Mouse (Mus musculus): ENCODE results near the gene Tyw5. TPM values are rescaled to one million over a fixed set of nuclear protein-coding genes. Genes with fewer than 3 reads are reported as not detected.
A peak's percentile ranks its signal among the peaks of the same experiment; 100 is the strongest.

Gene Tyw5
- total RNA-seq, 2 experiments from 2014 or later: 4.6 to 14.7 TPM

- no peak for ATAC-seq (replicated peaks; ENCODE audit: low FRiP score, poor library complexity, severe bottlenecking)
These were observed 18.3 kb downstream of the Tyw5 start for GRCm38 (mm10) chr1:57388402-57389155.

- no peak for ATAC-seq (replicated peaks; ENCODE audit: low FRiP score, poor library complexity, severe bottlenecking)
These were observed 19.0 kb downstream of the Tyw5 start for GRCm38 (mm10) chr1:57387876-57388275.

GRCm38 (mm10) chr1:57386519-57386918, 20.4 kb downstream of the Tyw5 start:
- ATAC-seq (replicated peaks; ENCODE audit: low FRiP score, poor library complexity, severe bottlenecking): no peak

DNA sequence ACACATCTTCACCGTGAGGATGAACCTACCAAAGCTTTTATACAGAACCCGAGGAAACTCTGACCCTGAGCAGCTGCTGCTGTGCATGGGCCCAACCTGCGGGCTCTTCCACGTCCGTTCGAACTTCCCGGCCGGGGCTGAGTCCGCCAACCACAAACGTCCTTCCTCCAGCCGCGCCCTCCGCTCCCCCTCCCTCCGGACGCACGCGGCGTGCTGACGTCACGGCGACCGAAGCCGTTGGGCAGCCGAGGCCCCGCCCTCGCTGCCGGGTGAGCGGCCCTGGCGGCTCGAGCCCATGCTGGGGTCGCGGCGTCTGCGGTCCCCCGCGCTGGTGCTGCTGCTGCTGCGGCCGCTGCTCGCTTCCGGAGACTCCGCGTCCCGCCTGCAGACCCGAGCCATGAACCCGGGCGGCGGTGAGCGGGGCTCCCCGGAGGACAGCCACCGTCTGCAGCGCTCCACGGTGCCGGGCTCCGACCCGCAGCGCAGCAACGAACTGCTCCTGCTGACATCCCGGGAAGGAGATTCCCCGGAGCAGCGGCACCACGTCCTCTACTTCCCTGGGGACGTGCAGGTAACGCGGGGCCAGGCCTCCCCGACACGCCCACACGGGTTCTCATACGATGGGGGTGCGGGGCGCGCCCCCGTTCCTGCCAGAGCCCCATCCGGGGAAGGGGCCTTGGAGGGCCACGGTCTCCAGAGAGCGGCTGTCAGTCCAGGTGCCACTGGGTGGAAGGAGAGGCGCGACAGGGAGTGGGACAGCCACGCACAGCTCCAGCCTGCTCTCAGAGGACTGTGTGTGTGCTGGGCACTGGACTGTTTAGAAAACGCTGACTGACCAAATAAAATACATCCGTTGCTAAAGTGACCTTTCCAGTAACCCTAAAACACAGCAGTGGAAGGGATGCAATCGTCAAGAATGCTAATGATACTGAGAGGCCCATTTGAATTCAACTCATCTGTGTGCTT, 29.2 kb downstream of the Tyw5 start, which contains the start of gene 1700066M21Rik:
1700066M21Rik (plus strand) TSS at position 245 of the 966 bp plus-strand sequence.
- peak; percentile 99 for ATAC-seq (replicated peaks; ENCODE audit: low FRiP score, poor library complexity, severe bottlenecking)

GRCm38 (mm10) chr1:57376806-57377205, 30.1 kb downstream of the Tyw5 start:
- no peak for ATAC-seq (replicated peaks; ENCODE audit: low FRiP score, poor library complexity, severe bottlenecking)

GRCm38 (mm10) chr1:57375276-57375675, 31.6 kb downstream of the Tyw5 start:
- no peak for ATAC-seq (replicated peaks; ENCODE audit: low FRiP score, poor library complexity, severe bottlenecking)

- ATAC-seq (replicated peaks; ENCODE audit: low FRiP score, poor library complexity, severe bottlenecking): no peak
These were observed 36.5 kb downstream of the Tyw5 start for GRCm38 (mm10) chr1:57370451-57370850.

DNA sequence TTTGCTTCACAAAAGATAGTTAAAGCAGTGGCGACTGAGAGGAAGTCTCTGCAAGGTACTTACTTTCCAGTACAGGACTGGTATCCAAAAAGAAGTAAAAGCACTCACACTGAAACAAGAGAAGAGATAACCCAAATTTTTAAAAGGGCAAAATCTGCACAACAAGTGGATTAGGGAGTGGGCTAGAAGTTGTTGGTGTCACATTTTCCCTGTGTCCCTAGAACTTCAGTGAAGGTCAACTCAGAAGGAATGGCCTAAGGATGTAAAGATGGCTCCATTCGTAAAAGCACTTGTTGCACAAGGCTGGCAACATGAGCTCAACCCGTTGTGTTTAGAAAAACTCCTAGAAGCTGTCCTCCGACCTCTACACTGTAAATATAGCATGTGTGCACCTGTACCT, 37.8 kb downstream of the Tyw5 start:
- no peak for ATAC-seq (replicated peaks; ENCODE audit: low FRiP score, poor library complexity, severe bottlenecking)

- no peak for ATAC-seq (replicated peaks; ENCODE audit: low FRiP score, poor library complexity, severe bottlenecking)
These were observed 39.5 kb downstream of the Tyw5 start for GRCm38 (mm10) chr1:57367446-57367845.

DNA sequence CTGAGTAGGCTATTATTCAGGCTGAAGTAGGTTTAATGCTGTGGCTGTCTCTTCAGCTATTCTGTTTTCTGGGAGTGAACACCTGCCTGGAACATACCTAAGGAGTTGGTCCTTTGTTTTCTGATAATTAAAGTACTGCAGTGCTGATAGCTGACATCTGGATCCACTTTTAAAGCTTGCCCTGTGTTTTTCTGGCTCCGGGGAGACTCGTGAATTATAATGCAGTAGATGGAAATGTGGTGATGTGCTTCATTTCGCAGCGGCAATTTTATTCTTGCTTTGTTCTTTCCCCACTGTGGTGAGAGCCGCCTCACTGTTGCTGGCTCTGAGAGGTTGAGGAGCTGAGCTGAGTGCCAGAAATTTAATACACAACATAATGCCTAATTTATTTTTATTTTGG, 48.4 kb downstream of the Tyw5 start:
- ATAC-seq (replicated peaks; ENCODE audit: low FRiP score, poor library complexity, severe bottlenecking): no peak

DNA sequence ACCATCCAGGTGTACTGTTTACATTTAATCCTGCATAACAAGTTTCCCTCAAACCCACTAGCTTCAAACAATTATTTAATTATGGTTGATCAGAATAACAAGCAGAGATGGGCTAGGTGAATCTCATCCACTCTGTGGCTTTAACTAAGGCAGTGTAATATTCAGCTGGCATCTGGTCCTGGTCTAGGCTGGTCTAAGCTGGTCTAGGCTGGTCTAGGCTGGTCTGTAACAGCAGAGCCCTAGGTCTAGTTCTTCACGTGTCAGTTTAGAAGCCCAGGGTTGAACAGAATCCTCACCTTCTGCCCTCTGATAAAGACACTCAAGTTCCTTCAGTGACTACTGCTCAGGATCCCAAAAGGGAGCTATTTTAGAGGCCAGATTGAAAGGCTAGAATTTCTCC, 55.0 kb downstream of the Tyw5 start:
- no peak for ATAC-seq (replicated peaks; ENCODE audit: low FRiP score, poor library complexity, severe bottlenecking)

- no peak for ATAC-seq (replicated peaks; ENCODE audit: low FRiP score, poor library complexity, severe bottlenecking)
These were observed 59.4 kb downstream of the Tyw5 start for GRCm38 (mm10) chr1:57347487-57347886.

DNA sequence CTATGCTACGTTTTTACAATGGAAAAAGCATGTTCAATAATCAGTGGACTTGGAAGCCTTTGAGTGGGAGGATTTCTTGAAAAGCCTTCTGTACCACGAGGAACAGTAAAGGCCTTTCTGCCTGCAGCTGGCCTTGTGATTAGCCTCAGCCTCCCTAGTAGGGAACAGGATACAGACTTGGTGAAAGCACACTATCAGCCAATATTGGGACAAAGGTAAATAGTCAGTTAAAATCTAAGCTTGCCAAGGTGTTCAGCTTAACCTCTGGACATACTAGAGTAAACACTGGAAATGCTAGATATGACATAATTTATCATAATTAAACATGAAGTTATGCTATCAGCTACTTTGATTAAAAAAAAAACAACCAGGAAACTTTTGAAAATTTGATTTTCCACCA, 65.7 kb downstream of the Tyw5 start:
- no peak for ATAC-seq (replicated peaks; ENCODE audit: low FRiP score, poor library complexity, severe bottlenecking)

GRCm38 (mm10) chr1:57339156-57339796, 67.6 kb downstream of the Tyw5 start:
- ATAC-seq (replicated peaks; ENCODE audit: low FRiP score, poor library complexity, severe bottlenecking): no peak

Other genes with a start within 250 kb of the Tyw5 start
- 0.96 and 5.2 TPM in 2 replicates for gene 1700066M21Rik, start 29.5 kb downstream of the Tyw5 start, total RNA-seq (2015; ENCODE audit: low replicate concordance)
- gene 1700066M21Rik, start 29.5 kb downstream of the Tyw5 start, total RNA-seq (2017; ENCODE audit: low replicate concordance): 1.9 and 2.1 TPM in 2 replicates
- 1.3 and 2.7 TPM in 2 replicates for gene Maip1, start 773 bp downstream of the Tyw5 start, total RNA-seq (2015; ENCODE audit: low replicate concordance)
- gene Maip1, start 773 bp downstream of the Tyw5 start, total RNA-seq (2017; ENCODE audit: low replicate concordance): 2.1 and 3.0 TPM in 2 replicates